Mouse (Mus musculus): Measurements from ENCODE around the gene Ubxn6.

Gene Ubxn6

GRCm38 (mm10) chr17:56051369-56051768 is 23.5 kb downstream of the Ubxn6 start:
- DNase-seq, result no peak

- DNase-seq, result no peak
Observed at GRCm38 (mm10) chr17:56040857-56041163, 34.0 kb downstream of the Ubxn6 start.

- DNase-seq, result peak; percentile 95
Observed at GRCm38 (mm10) chr17:56040030-56040856, 34.6 kb downstream of the Ubxn6 start, which contains the start of gene Chaf1a. Chaf1a (plus strand) TSS chr17:56040439.

GRCm38 (mm10) chr17:56039345-56039744 is 35.5 kb downstream of the Ubxn6 start:
- DNase-seq, result no peak

GRCm38 (mm10) chr17:56038583-56039261 is 36.1 kb downstream of the Ubxn6 start:
- DNase-seq, result peak; percentile 43

- no peak for DNase-seq
Observed at GRCm38 (mm10) chr17:56036901-56037287, 37.9 kb downstream of the Ubxn6 start.

- peak; percentile 99 for DNase-seq
Observed at GRCm38 (mm10) chr17:56036176-56036900, 38.5 kb downstream of the Ubxn6 start, which contains the start of gene Sh3gl1. Sh3gl1 (minus strand) TSS chr17:56036635.

- peak; percentile 10 for DNase-seq
Observed at GRCm38 (mm10) chr17:56035216-56035615, 39.6 kb downstream of the Ubxn6 start.

- DNase-seq, result peak; percentile 9
Observed at GRCm38 (mm10) chr17:56034726-56035100, 40.1 kb downstream of the Ubxn6 start.

- DNase-seq, result peak; percentile 12
Observed at GRCm38 (mm10) chr17:56034040-56034725, 40.6 kb downstream of the Ubxn6 start.

- no peak for DNase-seq
Observed at GRCm38 (mm10) chr17:56032831-56033230, 42.0 kb downstream of the Ubxn6 start.

- DNase-seq, result peak; percentile 10
Observed at GRCm38 (mm10) chr17:56032127-56032733, 42.6 kb downstream of the Ubxn6 start.

GRCm38 (mm10) chr17:56031431-56031830 is 43.4 kb downstream of the Ubxn6 start:
- peak; percentile 16 for DNase-seq

GRCm38 (mm10) chr17:56030919-56031318 is 43.9 kb downstream of the Ubxn6 start:
- no peak for DNase-seq

GRCm38 (mm10) chr17:56030238-56030870 is 44.5 kb downstream of the Ubxn6 start:
- DNase-seq, result peak; percentile 27

- peak; percentile 55 for DNase-seq
Observed at GRCm38 (mm10) chr17:56027801-56028441, 46.9 kb downstream of the Ubxn6 start.

GRCm38 (mm10) chr17:56026881-56027280 is 47.9 kb downstream of the Ubxn6 start:
- DNase-seq, result peak; percentile 17

GRCm38 (mm10) chr17:56026303-56026702 is 48.5 kb downstream of the Ubxn6 start:
- no peak for DNase-seq

GRCm38 (mm10) chr17:56024931-56025330 is 49.9 kb downstream of the Ubxn6 start:
- DNase-seq, result peak; percentile 13

GRCm38 (mm10) chr17:56024476-56024875 is 50.4 kb downstream of the Ubxn6 start:
- peak; percentile 10 for DNase-seq

- DNase-seq, result peak; percentile 16
Observed at GRCm38 (mm10) chr17:56023386-56023785, 51.4 kb downstream of the Ubxn6 start.

GRCm38 (mm10) chr17:56022989-56023290 is 51.9 kb downstream of the Ubxn6 start:
- DNase-seq, result no peak

All from cerebellum, adult 11 months (tissue).